Mouse (Mus musculus) thymus, postnatal 4 days (tissue): ENCODE data around the gene Olfr1449.
"Not testable (repeated sequence)": the region's sequence is repeated elsewhere in the genome, so short reads cannot be mapped to it uniquely, and the experiment has no call there.

Experiments used
- DNase-seq: peaks from one replicate; pipeline ENCODE4 v3.0.0; 2021

Gene Olfr1449

DNA sequence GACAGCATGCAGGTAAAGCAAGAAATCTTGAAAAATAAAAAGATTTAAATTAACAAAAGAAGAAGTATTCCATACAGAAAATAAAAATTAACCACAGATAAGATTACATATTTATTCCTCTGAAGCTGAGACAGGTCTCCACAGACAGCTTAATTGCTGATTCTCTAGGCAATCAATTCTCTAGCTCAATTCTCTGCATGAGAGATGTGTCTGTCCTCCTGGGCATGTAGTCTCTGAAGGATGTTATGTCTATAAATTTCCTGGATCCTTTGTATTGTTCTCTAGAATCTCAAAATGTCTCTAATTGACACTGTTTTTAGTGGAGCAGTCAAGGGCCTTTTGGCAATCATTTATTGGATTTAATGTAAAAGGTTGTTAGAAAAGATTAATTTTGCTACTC, at the start of gene Olfr1449:
Olfr1449 (plus strand) TSS at position 301 of the 400 bp plus-strand sequence.
- DNase-seq = no peak

DNA sequence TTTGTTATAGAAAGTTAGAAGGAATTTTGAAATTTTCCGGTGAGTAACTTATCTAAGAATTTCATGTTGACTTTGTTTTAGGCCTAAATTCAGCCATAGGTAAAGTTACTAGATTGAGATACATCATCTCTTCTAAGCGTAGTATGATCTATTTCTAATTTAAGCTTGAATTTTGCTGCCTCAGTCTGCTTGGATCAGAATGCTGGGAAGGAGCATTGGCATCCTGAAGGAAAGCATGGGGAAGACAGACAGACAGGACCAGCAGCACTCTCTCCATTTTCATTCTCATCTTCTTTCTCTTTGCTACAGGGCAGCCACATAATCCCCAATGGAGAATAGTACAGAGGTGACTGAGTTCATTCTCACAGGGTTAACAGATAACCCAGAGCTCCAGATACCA, 47.1 kb upstream of the Olfr1449 start, which contains the start of gene Olfr1445:
Olfr1445 (plus strand) TSS at position 301 of the 400 bp plus-strand sequence.
- DNase-seq = no peak

DNA sequence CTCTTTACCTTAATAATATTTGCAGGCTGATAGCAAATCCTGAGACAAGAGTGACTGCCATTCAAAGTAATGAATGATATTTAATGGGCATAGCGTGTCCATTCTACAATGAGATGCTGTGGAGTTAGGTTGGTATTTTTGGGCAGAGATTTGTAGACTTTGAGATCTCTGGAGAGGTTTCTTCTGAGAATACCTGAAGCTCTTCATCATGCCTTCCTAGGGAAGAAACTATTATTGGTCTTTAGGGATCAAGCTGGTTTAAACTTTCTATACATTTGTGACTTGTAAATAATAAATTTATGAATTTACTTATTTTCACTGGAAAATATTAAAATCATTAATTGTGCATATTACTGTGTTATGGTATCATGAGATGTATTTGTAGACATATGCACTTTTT, 37.2 kb upstream of the Olfr1449 start, which contains the start of gene Olfr1446:
Olfr1446 (minus strand) TSS at position 101 of the 400 bp plus-strand sequence.
- DNase-seq = no peak

- DNase-seq = no peak
These were observed 27.0 kb upstream of the Olfr1449 start, which contains the start of gene Olfr1447 for GRCm38 (mm10) chr19:12903643-12904042. Gene Olfr1447, minus strand, starts transcription at chr19:12903743.

- no peak for DNase-seq
These were observed 6.3 kb upstream of the Olfr1449 start, which contains the start of gene Olfr1448 for GRCm38 (mm10) chr19:12924319-12924718. Gene Olfr1448, minus strand, starts transcription at chr19:12924419.

DNA sequence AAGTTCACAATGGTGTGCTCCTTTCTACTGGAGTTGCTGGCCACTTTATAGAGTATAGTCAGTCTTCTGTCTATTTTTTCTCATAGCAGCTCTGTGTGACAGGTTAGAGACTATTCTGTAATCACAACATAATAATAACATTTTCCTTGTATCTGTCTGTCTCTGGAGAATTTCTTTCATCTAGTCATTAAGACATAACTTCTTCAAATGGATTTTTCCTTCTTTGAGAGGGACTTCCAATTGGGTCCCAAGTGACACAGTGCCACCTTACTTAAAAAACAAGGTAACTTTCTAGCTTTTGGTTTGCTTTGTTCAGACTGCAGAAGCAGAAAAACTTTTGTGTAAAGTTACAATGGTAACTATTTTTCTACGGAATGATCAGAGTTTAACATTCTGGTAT, 19.3 kb downstream of the Olfr1449 start, which contains the start of gene Olfr1450:
Olfr1450 (plus strand) TSS at position 301 of the 400 bp plus-strand sequence.
- DNase-seq = no peak

- DNase-seq = not testable (repeated sequence)
These were observed 39.4 kb downstream of the Olfr1449 start for GRCm38 (mm10) chr19:12970082-12970481.
